Mouse (Mus musculus) heart, adult 11 months (tissue): Measurements from ENCODE around the gene Lima1.
A peak's percentile ranks its signal among the peaks of the same experiment; 100 is the strongest.
"Not testable (repeated sequence)": the region's sequence is repeated elsewhere in the genome, so short reads cannot be mapped to it uniquely, and the experiment has no call there.

ENCODE experiments used
- DNase-seq: peaks from one replicate; pipeline ENCODE4 v3.0.0; 2022

Gene Lima1

GRCm38 (mm10) chr15:99801885-99802572 is 73.2 kb downstream of the Lima1 start:
- DNase-seq = peak; percentile 93

- DNase-seq = no peak
Observed at GRCm38 (mm10) chr15:99799706-99800105, 75.5 kb downstream of the Lima1 start.

DNA sequence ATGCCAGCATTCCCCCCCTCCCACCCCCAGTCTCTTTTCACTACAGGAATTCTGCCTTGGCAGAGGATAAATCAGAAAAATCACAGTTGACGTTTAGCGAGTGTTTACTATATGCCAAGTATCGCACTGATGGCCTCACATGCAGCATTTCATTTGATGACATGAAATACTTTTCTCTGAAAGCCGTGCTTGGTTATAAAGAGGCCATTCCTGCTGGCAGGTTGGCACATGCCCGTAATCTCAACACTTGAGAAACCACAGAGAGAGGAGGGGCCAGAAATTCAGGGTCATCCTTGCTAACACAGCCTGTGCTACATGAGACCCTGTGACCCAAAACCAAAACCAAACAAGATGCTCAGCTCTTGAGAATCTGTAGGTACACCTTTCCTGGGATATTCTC is 77.4 kb downstream of the Lima1 start:
- DNase-seq = no peak

DNA sequence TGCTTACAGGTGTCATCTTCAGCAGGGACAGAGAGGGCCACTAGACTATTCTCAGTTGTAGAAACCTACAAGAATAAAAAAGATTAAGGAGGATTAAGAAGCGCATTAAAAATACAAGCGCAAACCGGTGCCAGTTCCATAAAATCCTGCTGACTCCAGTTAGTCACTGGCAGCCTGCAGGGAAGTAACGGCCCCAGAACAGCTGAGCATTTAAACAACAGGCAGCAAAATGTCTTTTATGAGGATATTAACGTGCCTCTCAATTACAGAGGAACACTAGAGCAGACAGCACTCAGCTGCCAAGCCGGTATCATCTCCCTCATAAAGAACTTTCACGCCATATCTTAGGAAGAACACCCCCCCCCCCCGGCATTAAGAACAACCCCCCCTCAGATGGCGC is 78.5 kb downstream of the Lima1 start:
- no peak for DNase-seq

- no peak for DNase-seq
Observed at GRCm38 (mm10) chr15:99796066-99796465, 79.2 kb downstream of the Lima1 start.

DNA sequence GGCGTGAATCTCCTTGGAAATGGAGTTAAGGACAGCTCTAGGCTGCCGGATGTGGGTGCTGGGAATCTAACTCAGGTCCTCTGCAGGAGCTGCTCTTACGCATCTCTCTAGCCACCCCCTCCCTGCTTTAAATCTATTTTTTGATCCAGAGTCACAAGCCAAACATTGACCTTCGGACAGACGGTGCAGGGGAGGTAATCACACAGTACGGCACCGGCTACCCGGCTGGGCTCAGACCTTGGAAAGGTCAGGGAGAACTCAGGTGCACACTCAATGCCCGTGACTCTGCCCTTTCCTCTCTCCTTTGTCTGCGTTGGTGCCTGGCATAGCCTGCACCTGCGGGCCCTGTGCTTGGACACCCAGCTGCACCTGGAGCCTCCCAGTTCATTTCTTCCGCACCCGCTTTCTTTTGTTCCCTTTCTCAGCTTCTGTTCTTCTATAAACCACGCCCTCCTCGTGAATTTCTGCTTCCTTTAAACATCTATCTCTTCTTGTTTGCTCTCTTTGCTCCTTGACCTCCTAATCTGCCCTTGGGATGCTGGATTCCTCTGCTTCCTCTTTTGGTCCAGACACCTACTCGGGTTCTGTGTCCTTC is 82.9 kb downstream of the Lima1 start:
- DNase-seq = peak; percentile 85

GRCm38 (mm10) chr15:99791003-99791402 is 84.3 kb downstream of the Lima1 start:
- DNase-seq = peak; percentile 78

- no peak for DNase-seq
Observed at GRCm38 (mm10) chr15:99790464-99790863, 84.8 kb downstream of the Lima1 start.

DNA sequence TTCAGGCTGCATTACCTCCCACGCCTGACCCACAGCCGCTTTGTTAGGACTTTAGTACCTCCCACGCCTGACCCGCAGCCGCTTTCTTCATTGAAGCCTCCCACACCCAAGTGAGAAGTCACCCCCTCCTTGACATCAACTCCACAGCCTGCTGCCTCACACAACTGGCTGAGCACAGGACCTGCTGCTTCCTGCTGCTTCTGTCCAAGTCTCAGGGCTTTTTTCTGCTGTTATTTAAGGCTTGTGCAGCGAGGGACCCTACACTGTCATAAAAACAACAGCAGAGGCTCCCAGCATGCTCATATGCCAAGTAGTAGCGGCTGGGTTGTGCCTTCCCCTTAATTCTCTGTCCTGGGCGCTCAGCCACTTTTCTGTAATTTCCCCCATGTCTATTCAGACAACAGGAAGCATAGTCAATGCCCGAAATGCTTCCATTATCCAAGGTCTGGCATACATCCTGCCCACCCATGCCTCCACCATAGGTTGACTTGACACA is 87.6 kb downstream of the Lima1 start:
- DNase-seq = peak; percentile 95

- DNase-seq = peak; percentile 90
Observed at GRCm38 (mm10) chr15:99778677-99779335, 96.5 kb downstream of the Lima1 start.

DNA sequence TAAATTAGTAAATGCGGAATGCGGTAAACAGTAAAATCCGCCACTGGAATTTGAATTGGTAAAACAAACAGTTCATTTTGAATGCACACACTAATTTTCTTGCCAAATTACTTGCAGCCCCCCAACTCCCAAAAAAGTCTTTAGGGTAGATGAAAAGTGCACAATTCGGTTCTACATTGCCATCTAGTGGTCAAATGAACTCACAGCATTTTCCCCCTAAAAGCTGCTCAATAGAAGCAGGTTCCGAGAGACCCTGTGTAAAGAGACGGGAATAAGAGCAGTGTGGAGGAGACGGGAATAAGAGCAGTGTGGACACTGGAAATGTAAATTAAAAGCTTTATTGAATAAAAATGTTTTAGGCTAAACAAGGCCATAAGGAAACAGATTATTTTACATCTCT is 97.1 kb downstream of the Lima1 start:
- no peak for DNase-seq

DNA sequence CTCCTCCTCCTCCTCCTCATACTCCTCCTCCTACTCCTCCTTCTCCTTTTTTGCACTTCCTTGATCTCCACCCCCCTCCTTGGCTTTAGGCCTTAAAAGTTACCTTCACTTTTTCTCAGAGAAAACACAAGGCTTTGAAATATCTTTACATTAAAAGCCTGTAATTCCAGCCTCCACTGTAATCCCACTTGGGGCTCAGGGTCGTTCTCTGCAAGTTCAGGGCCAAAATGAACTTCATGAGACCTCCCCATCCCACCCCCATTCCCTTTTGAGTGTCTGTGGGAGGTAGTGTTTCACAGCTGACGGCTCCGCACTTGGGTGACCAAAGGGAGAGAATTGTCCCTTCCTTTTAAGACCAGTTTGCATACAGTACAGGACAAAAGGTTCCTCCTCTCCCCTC is 102.3 kb downstream of the Lima1 start:
- DNase-seq = peak; percentile 90

GRCm38 (mm10) chr15:99772881-99772924 is 102.6 kb downstream of the Lima1 start, which contains the start of gene Cers5:
Gene Cers5 (minus strand): TSS chr15:99772885.
- not testable (repeated sequence) for DNase-seq

DNA sequence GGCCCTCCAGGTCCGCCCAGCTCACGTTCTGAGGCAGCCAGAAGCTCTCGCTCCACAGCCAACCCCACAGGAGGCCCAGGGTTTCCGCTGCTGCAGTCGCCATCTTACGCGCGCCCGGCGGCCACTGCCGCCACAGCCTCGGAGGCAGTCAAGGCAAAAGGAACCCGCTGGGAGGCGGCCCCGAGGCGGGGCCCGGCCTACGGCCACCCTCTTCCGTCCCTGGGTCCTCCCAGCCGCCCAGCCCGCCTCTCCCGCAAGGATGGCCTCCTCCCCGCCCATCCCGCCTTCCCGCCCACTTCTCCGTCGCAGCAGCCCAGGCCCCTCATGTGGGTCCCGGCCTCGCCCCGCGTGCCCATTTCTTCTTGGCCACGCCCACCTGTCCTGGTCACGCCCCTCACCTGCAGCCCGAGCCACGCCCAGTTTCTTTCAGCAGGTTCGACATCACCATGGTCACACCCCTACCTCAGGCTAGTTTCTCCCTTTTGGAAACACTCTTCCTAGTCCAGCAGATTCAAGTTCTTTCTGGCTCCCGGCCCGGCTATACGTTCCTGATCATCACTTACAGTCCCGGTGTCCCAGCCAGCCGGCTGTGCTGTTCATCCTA is 102.9 kb downstream of the Lima1 start:
- peak; percentile 99 for DNase-seq

- DNase-seq = peak; percentile 90
Observed at GRCm38 (mm10) chr15:99771601-99772276, 103.5 kb downstream of the Lima1 start.

GRCm38 (mm10) chr15:99771004-99771500 is 104.2 kb downstream of the Lima1 start:
- DNase-seq = no peak

GRCm38 (mm10) chr15:99768761-99769160 is 106.5 kb downstream of the Lima1 start:
- no peak for DNase-seq

- DNase-seq = no peak
Observed at GRCm38 (mm10) chr15:99767467-99767866, 107.8 kb downstream of the Lima1 start.

DNA sequence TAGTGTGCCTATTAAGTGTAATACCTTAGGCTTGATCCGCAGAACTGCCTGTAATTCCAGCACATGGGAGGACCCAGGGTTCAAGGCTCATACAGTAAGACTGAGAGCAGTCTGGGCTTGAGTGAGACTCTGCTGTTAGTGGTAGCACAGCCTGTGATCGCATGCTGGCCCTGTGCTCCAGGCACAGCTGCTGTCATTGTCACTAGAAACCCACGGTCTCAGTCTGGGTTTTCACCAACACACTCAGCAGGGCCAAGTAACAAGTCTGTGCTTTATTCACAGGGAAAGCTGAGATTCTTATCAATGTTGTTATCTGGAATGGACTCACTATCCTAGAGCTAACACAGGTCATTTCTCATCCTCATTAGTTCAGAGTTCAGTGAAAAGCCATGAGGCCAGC is 121.1 kb downstream of the Lima1 start:
- no peak for DNase-seq

DNA sequence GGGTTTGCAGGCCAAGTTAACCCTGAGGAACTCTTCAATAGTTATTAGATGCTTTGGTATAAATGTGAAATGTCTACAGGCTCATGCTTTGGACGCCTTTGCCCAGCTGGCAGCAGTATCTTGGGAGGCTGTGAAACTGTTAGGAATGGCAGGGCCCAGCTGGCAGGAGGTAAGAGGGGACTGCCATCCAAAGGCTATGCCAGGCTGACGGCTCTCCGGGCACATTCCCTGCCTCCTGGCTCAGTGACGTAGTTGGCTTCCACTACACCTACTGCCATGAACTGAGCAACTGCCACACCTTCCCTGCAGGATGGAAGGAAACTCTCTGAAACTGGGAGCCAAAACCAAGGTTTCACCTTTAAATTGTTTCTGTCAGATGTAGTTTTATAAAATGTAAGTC is 135.0 kb downstream of the Lima1 start:
- DNase-seq = peak; percentile 93

- no peak for DNase-seq
Observed at GRCm38 (mm10) chr15:99736675-99737074, 138.6 kb downstream of the Lima1 start.

- DNase-seq = peak; percentile 100
Observed at GRCm38 (mm10) chr15:99735631-99736030, 139.6 kb downstream of the Lima1 start.

DNA sequence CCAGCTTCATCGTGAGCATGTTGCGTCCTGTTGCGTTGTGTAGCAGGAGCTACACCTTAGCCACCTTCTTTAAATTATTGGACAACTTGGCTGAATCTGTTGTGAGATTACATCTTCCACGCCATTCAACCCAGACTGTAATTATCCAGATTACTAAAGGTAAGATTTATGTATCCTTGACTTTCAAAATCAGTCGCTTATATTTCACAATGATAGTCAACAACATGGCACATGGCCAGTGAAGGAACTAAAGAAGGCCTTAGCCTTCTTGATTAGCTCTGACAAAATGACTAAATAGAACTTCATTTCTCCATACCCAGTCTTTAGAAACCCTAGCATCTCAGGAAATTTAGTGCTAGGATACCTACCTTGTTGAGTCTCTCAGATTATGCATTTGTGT is 142.1 kb downstream of the Lima1 start:
- DNase-seq = no peak

DNA sequence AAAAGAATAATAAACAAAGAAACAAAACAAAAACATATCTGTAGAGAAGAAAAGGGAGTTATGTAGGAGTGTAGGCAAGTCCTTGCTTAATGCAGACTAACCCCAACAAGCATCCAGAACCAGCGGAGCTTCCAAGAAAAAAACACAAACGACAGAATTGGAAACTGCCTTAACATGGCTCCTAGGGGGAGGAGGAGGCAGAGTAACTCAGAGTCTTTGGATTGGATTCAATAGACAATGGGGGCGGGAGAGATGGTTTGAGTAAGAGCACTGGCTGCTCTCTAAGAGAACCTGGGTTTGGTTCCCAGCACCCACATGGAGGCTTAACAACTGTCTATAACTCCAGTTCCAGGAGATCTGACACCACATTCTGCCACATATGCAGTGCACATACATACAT is 143.6 kb downstream of the Lima1 start:
- no peak for DNase-seq
